Mouse (Mus musculus): ENCODE measurements around the gene Fgfr2. TPM values are rescaled to one million over a fixed set of nuclear protein-coding genes. Genes with fewer than 3 reads are reported as not detected.
"Not testable (repeated sequence)": the region's sequence is repeated elsewhere in the genome, so short reads cannot be mapped to it uniquely, and the experiment has no call there.

The Fgfr2 gene
- polyA plus RNA-seq, 1 experiment from 2014 or later, result 81.1 TPM

GRCm38 (mm10) chr7:130454226-130454625, 2668.9 kb downstream of the Fgfr2 start:
- WGBS, result 89% methylated on average over 3 of the region's 3 CpGs
- no peak for ATAC-seq (ENCODE audit: low FRiP score)
- peaks cover 31% of the 10 kb centered on the region for H3K36me3 ChIP-seq
- no peaks in the 10 kb centered on the region for H3K4me1 ChIP-seq
- no peak overlapping the region for H3K9ac ChIP-seq
- H3K4me3 ChIP-seq, result no peak overlapping the region
- no peaks in the 10 kb centered on the region for H3K9me3 ChIP-seq (replicated peaks)
- H3K4me2 ChIP-seq (replicated peaks), result no peak overlapping the region
- no peak overlapping the region for H3K27ac ChIP-seq
- no peaks in the 10 kb centered on the region for H3K27me3 ChIP-seq

- ATAC-seq (ENCODE audit: low FRiP score), result no peak
- H3K4me2 ChIP-seq (replicated peaks), result no peak overlapping the region
- no peaks in the 10 kb centered on the region for H3K36me3 ChIP-seq
- H3K27ac ChIP-seq, result no peak overlapping the region
- H3K9ac ChIP-seq, result no peak overlapping the region
- H3K27me3 ChIP-seq, result no peaks in the 10 kb centered on the region
- WGBS, result 91% methylated on average over 5 of the region's 5 CpGs
- H3K4me1 ChIP-seq, result no peaks in the 10 kb centered on the region
- H3K4me3 ChIP-seq, result no peak overlapping the region
- no peaks in the 10 kb centered on the region for H3K9me3 ChIP-seq (replicated peaks)
Measured at GRCm38 (mm10) chr7:130435776-130436175, 2687.4 kb downstream of the Fgfr2 start.

GRCm38 (mm10) chr7:130432141-130432540, 2691.0 kb downstream of the Fgfr2 start:
- H3K27ac ChIP-seq, result no peak overlapping the region
- H3K27me3 ChIP-seq, result no peaks in the 10 kb centered on the region
- no peak overlapping the region for H3K9ac ChIP-seq
- H3K4me1 ChIP-seq, result no peaks in the 10 kb centered on the region
- no peaks in the 10 kb centered on the region for H3K9me3 ChIP-seq (replicated peaks)
- H3K4me3 ChIP-seq, result no peak overlapping the region
- 98% methylated on average over 2 of the region's 2 CpGs for WGBS
- no peak for ATAC-seq (ENCODE audit: low FRiP score)
- H3K36me3 ChIP-seq, result no peaks in the 10 kb centered on the region
- no peak overlapping the region for H3K4me2 ChIP-seq (replicated peaks)

GRCm38 (mm10) chr7:130426586-130426985, 2696.6 kb downstream of the Fgfr2 start:
- no peak overlapping the region for H3K9ac ChIP-seq
- no peak overlapping the region for H3K4me2 ChIP-seq (replicated peaks)
- no peaks in the 10 kb centered on the region for H3K9me3 ChIP-seq (replicated peaks)
- peaks cover 3% of the 10 kb centered on the region; the same call in 1 of the 2 replicates for H3K4me1 ChIP-seq
- no peak overlapping the region for H3K4me3 ChIP-seq
- no peak for ATAC-seq (ENCODE audit: low FRiP score)
- no peak overlapping the region for H3K27ac ChIP-seq
- H3K36me3 ChIP-seq, result no peaks in the 10 kb centered on the region
- H3K27me3 ChIP-seq, result no peaks in the 10 kb centered on the region
- 11% methylated on average over 5 of the region's 5 CpGs for WGBS

GRCm38 (mm10) chr7:130425991-130426390, 2697.2 kb downstream of the Fgfr2 start:
- Histone ChIP-seq H3K4me1 (peaks cover 3% of the 10 kb centered on the region; the same call in 1 of the 2 replicates), H3K27ac (no peak overlapping the region), H3K9me3 (replicated peaks) (no peaks in the 10 kb centered on the region), H3K27me3 (no peaks in the 10 kb centered on the region), H3K4me3 (no peak overlapping the region), H3K36me3 (no peaks in the 10 kb centered on the region), H3K9ac (no peak overlapping the region), H3K4me2 (replicated peaks) (no peak overlapping the region)
- ATAC-seq (ENCODE audit: low FRiP score), result no peak
- WGBS, result 59% methylated on average over 2 of the region's 2 CpGs

GRCm38 (mm10) chr7:130419961-130420360, 2703.2 kb downstream of the Fgfr2 start:
- Histone ChIP-seq H3K27me3 (no peaks in the 10 kb centered on the region), H3K4me2 (replicated peaks) (no peak overlapping the region), H3K27ac (no peak overlapping the region), H3K9ac (no peak overlapping the region), H3K4me3 (no peak overlapping the region), H3K36me3 (no peaks in the 10 kb centered on the region), H3K4me1 (no peaks in the 10 kb centered on the region), H3K9me3 (replicated peaks) (no peaks in the 10 kb centered on the region)
- WGBS, result 75% methylated on average over 1 of the region's 1 CpGs
- ATAC-seq (ENCODE audit: low FRiP score), result no peak

- H3K9me3 ChIP-seq (replicated peaks), result no peaks in the 10 kb centered on the region
Measured at GRCm38 (mm10) chr7:130407622-130408021, 2715.5 kb downstream of the Fgfr2 start.

GRCm38 (mm10) chr7:130403346-130403745, 2719.8 kb downstream of the Fgfr2 start:
- no peaks in the 10 kb centered on the region for H3K27me3 ChIP-seq
- no peak overlapping the region for H3K27ac ChIP-seq
- H3K4me2 ChIP-seq (replicated peaks), result no peak overlapping the region
- no peak overlapping the region for H3K9ac ChIP-seq
- WGBS, result 81% methylated on average over 2 of the region's 2 CpGs
- H3K36me3 ChIP-seq, result peaks cover 8% of the 10 kb centered on the region
- no peaks in the 10 kb centered on the region for H3K4me1 ChIP-seq
- no peak for ATAC-seq (ENCODE audit: low FRiP score)
- no peak overlapping the region for H3K4me3 ChIP-seq
- no peaks in the 10 kb centered on the region for H3K9me3 ChIP-seq (replicated peaks)

More at GRCm38 (mm10) chr7:130407622-130408021, 2715.5 kb downstream of the Fgfr2 start:
- no peak for ATAC-seq (ENCODE audit: low FRiP score)
- 89% methylated on average over 10 of the region's 10 CpGs for WGBS
- Histone ChIP-seq H3K27me3 (no peaks in the 10 kb centered on the region), H3K4me2 (replicated peaks) (no peak overlapping the region), H3K27ac (no peak overlapping the region), H3K36me3 (no peaks in the 10 kb centered on the region), H3K4me3 (no peak overlapping the region), H3K9ac (no peak overlapping the region), H3K4me1 (no peaks in the 10 kb centered on the region)

GRCm38 (mm10) chr7:130394697-130395096, 2728.5 kb downstream of the Fgfr2 start:
- Histone ChIP-seq H3K9me3 (replicated peaks) (no peaks in the 10 kb centered on the region), H3K36me3 (0 out of 2 replicates have a peak, but pooled peaks cover 5% of the 10 kb centered on the region), H3K4me2 (replicated peaks) (no peak overlapping the region), H3K4me1 (no peaks in the 10 kb centered on the region), H3K9ac (no peak overlapping the region), H3K27me3 (no peaks in the 10 kb centered on the region), H3K27ac (no peak overlapping the region), H3K4me3 (no peak overlapping the region)
- ATAC-seq (ENCODE audit: low FRiP score), result no peak
- 91% methylated on average over 2 of the region's 2 CpGs for WGBS

- H3K9me3 ChIP-seq (replicated peaks); H3K36me3 ChIP-seq; ATAC-seq (ENCODE audit: low FRiP score); H3K27ac ChIP-seq; H3K4me3 ChIP-seq; H3K27me3 ChIP-seq; H3K4me2 ChIP-seq (replicated peaks); H3K9ac ChIP-seq: not testable (repeated sequence)
- H3K4me1 ChIP-seq, result peaks cover 17% of the 10 kb centered on the region
- WGBS, result 95% methylated on average over 1 of the region's 1 CpGs
Measured at GRCm38 (mm10) chr7:130390060-130390459, 2733.1 kb downstream of the Fgfr2 start.

GRCm38 (mm10) chr7:130386308-130386707, 2736.8 kb downstream of the Fgfr2 start:
- WGBS, result 32% methylated on average over 3 of the region's 3 CpGs

GRCm38 (mm10) chr7:130385732-130386294, 2737.3 kb downstream of the Fgfr2 start:
- 48% methylated on average over 8 of the region's 8 CpGs for WGBS
- peaks cover 20% of the 10 kb centered on the region for H3K4me1 ChIP-seq
- H3K9ac ChIP-seq, result no peak overlapping the region
- no peak overlapping the region for H3K4me3 ChIP-seq
- no peaks in the 10 kb centered on the region for H3K27me3 ChIP-seq
- ATAC-seq (ENCODE audit: low FRiP score), result peak; percentile 30; the same call in 1 of the 2 replicates
- H3K27ac ChIP-seq, result peak overlapping the region; percentile 44; the same call in 1 of the 2 replicates
- H3K4me2 ChIP-seq (replicated peaks), result no peak overlapping the region
- no peaks in the 10 kb centered on the region; the same call in 1 of the 2 replicates for H3K36me3 ChIP-seq
- H3K9me3 ChIP-seq (replicated peaks), result no peaks in the 10 kb centered on the region

More at GRCm38 (mm10) chr7:130386308-130386707, 2736.8 kb downstream of the Fgfr2 start:
- Histone ChIP-seq H3K4me2 (replicated peaks) (no peak overlapping the region), H3K27ac (0 out of 2 replicates have a peak overlapping the region, but pooled peaks have one; percentile 17), H3K27me3 (no peaks in the 10 kb centered on the region), H3K9me3 (replicated peaks) (no peaks in the 10 kb centered on the region), H3K9ac (no peak overlapping the region), H3K4me1 (peaks cover 17% of the 10 kb centered on the region), H3K36me3 (no peaks in the 10 kb centered on the region; the same call in 1 of the 2 replicates), H3K4me3 (no peak overlapping the region)
- no peak for ATAC-seq (ENCODE audit: low FRiP score)

- ATAC-seq (ENCODE audit: low FRiP score), result no peak
- Histone ChIP-seq H3K27me3 (no peaks in the 10 kb centered on the region), H3K36me3 (no peaks in the 10 kb centered on the region; the same call in 1 of the 2 replicates), H3K9ac (no peak overlapping the region), H3K4me3 (no peak overlapping the region), H3K9me3 (replicated peaks) (no peaks in the 10 kb centered on the region), H3K4me2 (replicated peaks) (no peak overlapping the region), H3K4me1 (peaks cover 21% of the 10 kb centered on the region), H3K27ac (no peak overlapping the region)
- 90% methylated on average over 13 of the region's 13 CpGs for WGBS
Measured at GRCm38 (mm10) chr7:130382126-130382525, 2741.0 kb downstream of the Fgfr2 start.

All from hindbrain, embryonic 12.5 days (tissue).